Mouse (Mus musculus): ENCODE data around the gene Abcg1.

The Abcg1 gene

GRCm38 (mm10) chr17:31040421-31040820 is 17.1 kb upstream of the Abcg1 start:
- DNase-seq (ENCODE audit: low read depth): no peak

DNA sequence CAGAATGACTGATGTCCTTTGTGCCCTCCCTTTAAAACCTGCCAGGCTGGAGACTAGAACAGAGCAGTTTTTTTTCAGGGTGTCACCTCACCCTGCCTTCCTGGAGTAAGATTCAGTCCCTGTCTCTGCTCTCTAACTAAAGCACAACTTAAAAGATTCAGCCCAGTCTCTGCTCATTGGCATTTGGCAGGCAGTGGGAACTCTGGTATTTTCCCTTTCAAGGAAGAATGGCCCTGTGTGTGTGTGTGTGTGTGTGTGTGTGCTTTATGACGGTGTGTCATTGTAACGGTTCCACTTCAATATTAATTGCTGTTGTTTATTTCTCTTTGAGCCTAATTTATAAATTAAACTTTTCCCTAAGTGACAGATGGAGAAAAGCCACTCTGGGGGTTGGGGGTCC is 14.7 kb upstream of the Abcg1 start:
- DNase-seq (ENCODE audit: low read depth): no peak

DNA sequence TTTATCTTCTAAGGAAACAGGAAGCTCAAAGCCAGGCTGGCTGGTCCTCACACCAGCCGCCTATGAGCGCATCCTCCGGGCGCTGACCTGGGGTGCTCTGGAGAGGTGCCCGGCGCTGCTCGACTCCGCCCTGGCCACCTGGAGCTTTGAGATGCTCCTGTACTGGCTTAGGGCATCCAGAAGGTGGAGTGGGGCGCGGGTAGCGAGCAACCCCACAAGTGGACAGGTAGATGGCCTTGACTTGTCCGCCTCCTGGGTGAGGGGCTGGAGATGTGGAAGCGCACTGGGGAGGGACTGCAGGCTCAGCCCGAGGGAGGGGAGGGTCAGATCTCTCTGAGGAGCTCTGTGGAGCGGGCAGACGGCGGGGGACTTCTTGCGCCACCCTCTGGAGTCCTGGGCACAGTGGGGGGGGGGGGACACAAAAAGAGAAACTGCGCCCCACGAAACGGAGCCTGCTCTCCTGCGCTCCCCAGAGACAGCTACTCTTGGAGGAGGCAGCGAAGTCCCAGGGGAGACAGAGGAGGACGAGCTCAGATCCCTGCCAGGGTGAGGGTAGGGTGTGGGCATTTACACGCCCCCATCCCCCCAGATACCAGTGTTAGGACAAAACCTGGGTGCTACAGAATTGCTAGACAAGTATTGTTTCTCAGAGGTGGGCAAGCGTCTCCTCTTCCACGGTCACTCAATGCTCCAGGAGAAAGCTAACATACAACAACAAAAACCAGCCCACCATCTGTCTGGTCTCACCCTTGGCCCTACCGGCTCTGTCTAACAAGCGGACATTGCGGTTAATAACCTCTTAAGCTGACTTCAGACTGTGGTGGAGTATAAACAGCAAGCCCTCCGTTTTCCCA is 643 bp downstream of the Abcg1 start:
- no peak for DNase-seq (ENCODE audit: low read depth)

- no peak for DNase-seq (ENCODE audit: low read depth)
These were observed 1.2 kb downstream of the Abcg1 start for GRCm38 (mm10) chr17:31058745-31059085.

DNA sequence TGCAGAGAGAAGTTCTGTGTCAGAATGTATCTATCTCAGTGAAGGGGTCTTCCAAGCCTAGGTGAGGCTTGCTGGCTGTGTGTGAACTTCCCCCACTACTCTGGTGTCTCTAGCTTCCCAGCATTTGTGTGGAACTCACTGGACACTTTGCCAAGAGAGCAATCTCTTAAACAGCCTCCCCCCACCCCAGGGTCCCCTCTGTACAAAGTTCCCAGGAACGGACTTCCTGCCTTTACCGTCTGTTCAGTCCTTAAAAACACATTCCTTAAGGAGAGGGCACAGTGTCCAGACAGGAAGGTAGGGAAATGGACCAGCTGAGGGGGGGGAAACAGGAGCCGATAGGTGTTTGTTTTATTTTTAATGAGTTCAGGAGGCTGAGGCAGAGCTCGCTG is 2.7 kb downstream of the Abcg1 start:
- no peak for DNase-seq (ENCODE audit: low read depth)

GRCm38 (mm10) chr17:31060588-31061345 is 3.3 kb downstream of the Abcg1 start:
- peak; percentile 13 for DNase-seq (ENCODE audit: low read depth)

DNA sequence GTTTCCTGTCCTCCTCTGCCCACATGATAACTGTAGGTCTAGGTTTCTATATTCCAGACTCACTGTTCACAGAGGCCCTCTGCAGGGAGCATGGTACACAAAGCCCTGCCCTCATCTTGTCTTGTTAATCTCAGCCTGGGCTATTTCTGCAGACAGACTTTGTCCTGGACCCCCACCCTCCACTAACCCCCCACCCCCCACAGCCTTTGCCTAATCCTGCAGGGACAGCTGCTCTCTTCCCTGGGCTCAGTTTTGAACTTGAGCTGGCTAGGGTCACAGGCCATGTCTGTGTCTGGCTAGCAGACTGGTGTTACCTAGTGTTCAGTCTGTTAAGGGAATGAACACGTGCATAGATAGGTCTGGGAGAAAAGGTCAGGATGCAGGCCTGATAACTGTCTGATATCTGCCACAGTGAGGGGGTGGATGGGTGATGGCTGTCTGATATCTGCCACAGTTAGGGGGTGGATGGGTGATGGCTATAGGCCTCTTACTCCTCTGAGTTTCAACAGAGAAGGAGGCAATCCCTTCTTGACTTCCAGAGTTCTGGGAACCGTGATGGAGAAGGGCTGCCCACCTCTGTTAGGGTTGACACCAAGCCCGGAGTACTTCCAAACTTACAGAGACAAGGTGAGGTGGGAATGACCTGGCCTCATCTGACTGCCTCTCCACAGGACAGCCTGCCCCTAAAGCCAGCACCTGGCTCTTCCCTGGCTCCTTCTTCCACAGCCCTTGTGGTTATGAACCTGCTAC is 4.0 kb downstream of the Abcg1 start:
- no peak for DNase-seq (ENCODE audit: low read depth)

DNA sequence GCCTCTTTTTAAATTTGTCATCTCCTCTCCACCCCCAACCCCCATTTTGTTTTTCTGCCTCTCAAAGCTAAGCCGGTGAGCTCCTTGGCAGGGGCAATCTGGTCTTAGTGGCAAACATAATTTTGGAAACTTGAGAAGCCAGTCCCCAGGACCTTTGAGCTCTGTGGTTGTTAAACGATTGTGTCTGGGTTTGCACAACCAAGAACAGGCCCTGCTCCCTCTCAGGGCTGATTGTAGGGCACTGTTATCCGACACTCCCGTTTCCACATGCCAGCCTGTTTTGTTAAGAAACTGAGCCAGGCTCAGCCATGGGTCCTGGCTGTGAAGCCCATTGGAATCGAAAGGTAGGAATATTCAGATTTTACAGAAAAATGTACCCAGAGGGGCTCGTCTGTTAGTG is 8.6 kb downstream of the Abcg1 start:
- no peak for DNase-seq (ENCODE audit: low read depth)

GRCm38 (mm10) chr17:31067051-31067450 is 9.6 kb downstream of the Abcg1 start:
- no peak for DNase-seq (ENCODE audit: low read depth)

DNA sequence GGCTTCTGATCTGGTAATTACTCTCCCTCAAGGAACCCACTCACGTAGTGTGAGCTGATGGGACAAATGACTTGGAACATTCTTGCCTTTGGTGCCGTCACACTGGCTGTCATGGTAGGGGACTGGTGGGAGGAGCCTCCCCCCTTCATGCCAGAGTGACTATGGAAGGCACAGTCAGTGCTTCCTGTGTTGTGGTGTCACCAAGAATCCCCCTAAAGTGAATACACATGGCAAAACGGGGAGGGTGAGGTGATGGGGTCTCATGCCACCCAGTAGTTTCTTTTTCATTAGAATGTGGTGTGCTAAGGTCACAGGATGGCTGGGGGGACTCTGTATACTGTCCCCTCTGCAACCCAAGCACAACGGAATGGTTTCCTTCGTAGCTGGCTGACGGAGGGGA is 11.6 kb downstream of the Abcg1 start:
- DNase-seq (ENCODE audit: low read depth): no peak

DNA sequence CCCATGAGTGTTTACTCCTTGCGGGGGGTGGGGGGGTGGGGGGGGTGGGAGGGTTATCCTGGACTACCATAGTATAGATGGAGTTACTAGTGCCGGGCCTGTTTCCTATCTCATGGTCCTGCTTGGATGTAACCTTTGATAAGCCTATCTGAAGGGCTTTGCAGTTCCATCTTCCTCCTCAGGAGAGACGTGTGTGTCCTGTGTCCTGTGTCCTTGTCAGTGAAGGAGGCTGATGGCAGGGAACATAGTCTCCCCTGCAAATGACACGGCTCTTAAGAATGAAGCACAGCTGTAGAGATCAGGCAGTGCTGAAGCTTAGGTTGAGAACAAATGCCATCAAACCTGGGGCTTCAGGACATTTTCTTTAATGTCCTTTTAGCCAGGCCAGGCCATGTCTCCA is 12.4 kb downstream of the Abcg1 start:
- no peak for DNase-seq (ENCODE audit: low read depth)

DNA sequence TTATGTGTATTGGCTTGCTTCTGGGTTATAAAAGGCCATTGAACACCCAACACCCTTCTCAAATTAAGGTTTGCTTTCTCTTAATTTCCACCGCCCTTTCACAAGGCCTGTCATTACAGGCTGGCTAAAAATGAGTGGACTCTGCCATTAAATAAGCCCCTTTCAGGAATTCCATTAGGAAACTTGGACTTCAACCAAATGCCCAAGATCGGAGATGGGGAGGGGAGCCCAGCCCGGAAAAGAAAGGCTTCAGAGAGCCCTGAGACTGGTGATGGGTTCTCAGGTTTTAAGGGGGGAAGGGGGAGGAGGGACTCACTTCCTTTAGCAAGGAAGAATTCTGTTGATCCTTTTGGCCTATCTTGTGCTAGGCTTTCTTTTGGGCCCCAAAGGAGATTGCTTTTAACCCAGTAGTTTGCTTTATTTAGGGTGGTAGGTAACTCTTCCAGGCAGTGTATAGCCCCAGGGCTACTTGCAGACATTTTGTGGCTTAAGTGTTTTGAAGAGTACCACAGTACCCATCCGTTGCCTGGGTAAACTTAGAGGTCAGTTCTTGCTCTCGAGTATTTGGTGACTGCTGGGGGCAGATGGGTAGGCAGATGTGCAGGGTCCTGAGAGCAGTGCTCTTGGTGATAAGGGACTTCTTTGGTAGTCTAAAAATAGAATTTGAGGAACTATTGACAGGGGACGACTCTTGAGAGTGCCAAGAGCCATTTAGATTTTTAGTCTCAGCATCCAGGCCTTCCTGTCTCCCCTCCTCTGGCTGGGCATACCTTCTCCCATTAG is 13.1 kb downstream of the Abcg1 start:
- peak; percentile 69 for DNase-seq (ENCODE audit: low read depth)

DNA sequence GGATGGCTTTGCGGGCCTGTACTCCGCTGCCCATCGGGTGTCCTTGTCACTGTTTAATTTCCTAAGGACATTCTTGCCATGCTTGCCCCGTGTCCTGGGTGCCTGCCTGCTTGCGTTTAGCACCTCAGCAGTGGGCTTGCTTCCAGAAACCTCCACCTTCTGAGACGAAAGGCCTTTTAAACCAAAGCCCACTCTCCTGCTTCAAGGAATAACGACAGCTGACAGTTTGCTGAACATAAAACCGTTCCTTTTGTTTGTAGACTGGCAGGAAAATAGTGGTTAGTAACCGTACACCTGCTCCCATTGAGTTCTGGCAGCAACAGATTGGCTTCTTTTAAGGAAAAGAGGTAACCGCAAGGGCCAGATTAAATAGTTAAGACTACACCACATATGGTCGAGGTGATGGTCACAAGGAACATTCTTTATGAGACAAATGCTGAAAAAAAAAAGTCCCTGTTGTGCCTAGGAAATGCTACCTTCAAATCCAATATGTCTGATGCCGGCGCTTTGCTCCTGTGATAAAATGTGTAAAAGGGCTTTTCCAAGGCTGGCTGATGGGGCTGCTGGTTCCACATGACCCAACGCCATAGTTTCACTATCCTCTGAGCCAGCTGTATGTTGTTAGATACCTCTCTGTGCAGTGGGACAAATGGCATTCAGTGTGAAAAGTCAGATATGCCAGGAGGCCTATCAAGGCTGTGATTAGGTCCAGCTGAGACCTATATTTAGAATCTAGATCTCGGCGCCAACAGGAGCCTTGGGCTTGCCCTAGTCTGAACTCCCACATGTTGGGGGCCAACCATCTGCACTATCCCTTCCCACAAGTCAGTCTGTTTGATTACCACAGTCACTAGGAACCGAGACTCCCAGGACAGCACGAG is 14.2 kb downstream of the Abcg1 start:
- peak; percentile 74 for DNase-seq (ENCODE audit: low read depth)

DNA sequence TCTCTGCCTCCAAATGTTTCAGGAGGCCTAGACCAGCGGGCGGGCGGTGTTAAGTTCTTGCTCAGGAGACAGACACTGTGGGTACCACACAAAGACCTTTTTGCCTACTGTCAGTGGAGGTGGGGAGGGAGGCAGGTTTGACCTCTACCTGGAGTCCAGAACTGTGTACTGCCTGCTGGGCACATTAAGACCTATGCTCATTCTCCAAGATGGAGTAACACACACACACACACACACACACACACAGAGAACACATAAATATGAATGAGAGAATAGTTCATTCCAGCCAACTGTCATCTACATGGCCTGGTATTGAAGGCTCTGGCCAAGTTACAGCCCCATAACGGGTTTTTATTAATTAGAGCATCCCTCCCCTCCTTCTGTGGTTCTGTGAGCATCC is 15.4 kb downstream of the Abcg1 start:
- DNase-seq (ENCODE audit: low read depth): no peak

- DNase-seq (ENCODE audit: low read depth): no peak
These were observed 16.0 kb downstream of the Abcg1 start for GRCm38 (mm10) chr17:31073273-31074052.

DNA sequence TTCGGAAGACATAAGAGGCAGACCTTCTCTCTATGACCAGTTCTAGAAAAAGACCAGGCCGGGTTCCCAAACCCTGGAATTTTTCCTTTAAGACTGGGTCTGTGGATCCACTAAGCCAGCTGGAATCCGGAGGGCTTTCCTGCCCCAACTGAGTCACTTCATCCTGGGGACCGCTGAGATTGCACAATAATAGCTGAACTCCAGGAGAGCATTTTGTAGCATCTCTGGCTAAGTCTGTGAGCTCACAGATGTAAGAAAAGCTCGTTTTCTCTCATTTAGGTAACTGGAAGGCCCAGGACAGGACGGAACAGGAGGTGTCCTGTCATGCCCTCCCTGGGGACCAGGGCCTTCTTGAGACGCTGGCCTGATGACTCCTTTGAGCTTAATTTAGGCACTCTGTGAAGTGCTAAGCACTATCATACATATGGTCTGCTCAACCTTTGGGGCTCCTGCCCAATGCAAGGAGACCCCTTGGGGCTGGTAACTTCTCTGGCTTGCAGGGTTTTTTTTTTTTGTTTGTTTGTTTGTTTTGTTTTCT is 16.6 kb downstream of the Abcg1 start:
- DNase-seq (ENCODE audit: low read depth): no peak

- peak; percentile 33 for DNase-seq (ENCODE audit: low read depth)
These were observed 17.2 kb downstream of the Abcg1 start for GRCm38 (mm10) chr17:31074666-31075065.

GRCm38 (mm10) chr17:31075471-31075870 is 18.0 kb downstream of the Abcg1 start:
- no peak for DNase-seq (ENCODE audit: low read depth)

GRCm38 (mm10) chr17:31077561-31077960 is 20.1 kb downstream of the Abcg1 start:
- peak; percentile 61 for DNase-seq (ENCODE audit: low read depth)

GRCm38 (mm10) chr17:31078581-31078980 is 21.1 kb downstream of the Abcg1 start:
- DNase-seq (ENCODE audit: low read depth): no peak

Data from 416B (cell line).